Mouse (Mus musculus): Measurements from ENCODE around the gene Fat2.

GRCm38 (mm10) chr11:55335314-55336076, 869 bp downstream of the Fat2 start:
- TF ChIP-seq CTCF (IDR thresholded peaks at IDR 0.05; ENCODE audit: low read depth) (no peak), EP300 (optimal IDR thresholded peaks at IDR 0.05) (no peak)

Data from stomach, postnatal 0 days (tissue).